In the genomic region with DNA sequence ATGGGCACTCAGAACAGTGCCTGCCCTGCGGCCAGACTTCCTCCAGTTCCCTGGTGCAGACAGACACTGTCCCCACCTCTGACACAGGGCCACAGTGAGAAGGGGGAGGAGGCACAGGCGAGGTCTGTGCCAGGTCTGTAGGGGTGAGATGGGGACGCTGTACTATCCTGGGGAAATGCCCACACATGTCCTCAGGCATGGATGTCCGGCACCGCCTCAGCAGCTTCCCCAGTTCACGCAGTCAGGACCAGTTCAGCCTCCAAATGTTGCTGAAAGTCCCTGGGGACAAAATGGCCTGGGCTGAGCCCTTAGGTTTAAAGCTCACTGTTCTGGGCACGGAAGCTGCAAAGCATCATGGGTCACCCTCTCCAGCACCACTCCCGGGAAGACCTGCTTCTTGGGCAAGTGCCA, we compare ENCODE assay signal across 12 mouse cellular contexts.
DNase-seq lines count a peak whose midpoint lies in the region; ATAC-seq and TF ChIP-seq lines count a peak whose summit lies in the region.
"Had no signal": no experiment of that assay in that cellular context is flagged by ENCODE, and none has a peak within 500 bp of the region (broad histone marks: within the 10 kb centered on the region; RNA-seq: fewer than 3 reads in every experiment).

No protein-coding gene starts in this region.

- 62% methylated on average over 8 of the region's 8 CpGs for WGBS in lung, adult 2 months
- 76% methylated on average over 8 of the region's 8 CpGs for WGBS in neural tube, embryonic 15.5 days

- peak overlapping the region; percentile 80 for H3K4me3 ChIP-seq in gastrocnemius, adult 2 months
- no peak overlapping the region for H3K4me3 ChIP-seq in lung, adult 2 months (replicated peaks; ENCODE audit: extremely low read depth, low read depth, low read length)
- no peak overlapping the region for H3K4me3 ChIP-seq in neural tube, embryonic 15.5 days (replicated peaks)
- H3K4me3 ChIP-seq: erythroblast, embryonic 14.5 days; limb, embryonic 13.5 days; myocyte had no signal

- no peaks in the 10 kb centered on the region for H3K9me3 ChIP-seq in neural tube, embryonic 15.5 days (replicated peaks)
- H3K9me3 ChIP-seq: limb, embryonic 13.5 days had no signal

- TF ChIP-seq CTCF in gastrocnemius, adult 2 months (IDR thresholded peaks at IDR 0.05) = no peak
- no peak for TF ChIP-seq CTCF in lung, adult 2 months (IDR thresholded peaks at IDR 0.05; ENCODE audit: insufficient read depth, low read length)

- 0 out of 2 replicates have a peak, but pooled peaks have one; percentile 19 for TF ChIP-seq POLR2A in lung, adult 2 months (IDR thresholded peaks at IDR 0.05; ENCODE audit: borderline replicate concordance, extremely low read depth, low read depth, low read length)

- no peaks in the 10 kb centered on the region for H3K27me3 ChIP-seq in neural tube, embryonic 15.5 days (replicated peaks)
- H3K27me3 ChIP-seq: limb, embryonic 13.5 days had no signal

- H3K4me1 ChIP-seq in lung, adult 2 months (ENCODE audit: control insufficient read depth, insufficient read depth, low read length) = peaks cover 9% of the 10 kb centered on the region
- H3K4me1 ChIP-seq in neural tube, embryonic 15.5 days = peaks cover 9% of the 10 kb centered on the region; the same call in 1 of the 2 replicates

- DNase-seq in gastrocnemius, adult 2 months = peak; percentile 86
- DNase-seq in gastrocnemius, postnatal 4 days (ENCODE audit: low spot score in 2 of 2) = no peak
- DNase-seq in lung, adult 2 months = no peak
- no peak for DNase-seq in lung, postnatal 25 days (ENCODE audit: low spot score)
- peak; percentile 86 for DNase-seq in gastrocnemius, postnatal 25 days
- peak; percentile 87 for DNase-seq in skeletal muscle tissue, adult 2 months (ENCODE audit: low read depth, low spot score)
- DNase-seq in layer of hippocampus, adult 9-11 months = no peak

- no peak overlapping the region for H3K4me2 ChIP-seq in neural tube, embryonic 15.5 days
- H3K4me2 ChIP-seq: limb, embryonic 13.5 days had no signal

- intact Hi-C loops in gastrocnemius, adult 2 months (cut with DNase I) = no loop called here

- ATAC-seq in neural tube, embryonic 15.5 days (ENCODE audit: low FRiP score) = no peak
- ATAC-seq: inflammation-experienced regulatory T-cells, adult 6 months had no signal

- H3K27ac ChIP-seq in gastrocnemius, adult 2 months = peak overlapping the region; percentile 99
- H3K27ac ChIP-seq in neural tube, embryonic 15.5 days (replicated peaks) = no peak overlapping the region
- H3K27ac ChIP-seq: limb, embryonic 13.5 days had no signal

- no peak overlapping the region for H3K9ac ChIP-seq in neural tube, embryonic 15.5 days (replicated peaks)
- H3K9ac ChIP-seq: limb, embryonic 13.5 days had no signal

- no peaks in the 10 kb centered on the region for H3K36me3 ChIP-seq in neural tube, embryonic 15.5 days
- H3K36me3 ChIP-seq: limb, embryonic 13.5 days had no signal

Comparison
In these comparisons a context has a peak if more than half of its experiments do, and no peak if none do; other contexts are left out.
1. DNase-seq: peak in gastrocnemius, adult 2 months (single experiment), gastrocnemius, postnatal 25 days (single experiment) and skeletal muscle tissue, adult 2 months (single experiment); none in gastrocnemius, postnatal 4 days (0 of 2), lung, adult 2 months (single experiment), lung, postnatal 25 days (single experiment) and layer of hippocampus, adult 9-11 months (single experiment).